Mouse (Mus musculus) neural tube, embryonic 14.5 days (tissue): ENCODE measurements at regions not wholly inside any gene's neighbourhood (a gene's known extent, or its start where the extent isn't known, plus 50 kb on each side); places are given as distances from the start of the nearest gene placed in this dataset.

Experiments used
- ATAC-seq: fragments of 200-750 bp; cut with Nextera tagmentation; 2 replicates; pipeline ENCODE4 v1.8.0; 2017; ENCODE audit warnings: low read depth, mild to moderate bottlenecking, moderate TSS enrichment, moderate library complexity
- H3K27ac ChIP-seq: fragments of 300-500 bp; sonication (generic); 2 replicates; pipeline ENCODE4 v1.5.1; 2014; ENCODE audit warnings: low read depth, mild to moderate bottlenecking, control low read depth, low read length, moderate library complexity, mixed read lengths
- H3K27me3 ChIP-seq: fragments of 300-500 bp; sonication (generic); 2 replicates; pipeline ENCODE4 v1.6.1; 2014; ENCODE audit warnings: low read length; ENCODE audit not compliant: control insufficient read depth, insufficient read depth
- H3K36me3 ChIP-seq: fragments of 300-500 bp; sonication (generic); 2 replicates; pipeline ENCODE4 v1.6.1; 2014; ENCODE audit warnings: low read length, mixed read lengths; ENCODE audit not compliant: control insufficient read depth, insufficient read depth
- H3K4me1 ChIP-seq: fragments of 300-500 bp; sonication (generic); 2 replicates; pipeline ENCODE4 v1.6.1; 2014; ENCODE audit warnings: low read length; ENCODE audit not compliant: control insufficient read depth, insufficient read depth
- H3K4me2 ChIP-seq: fragments of 300-500 bp; sonication (generic); 2 replicates; pipeline ENCODE4 v1.6.1; 2014; ENCODE audit warnings: mild to moderate bottlenecking, low read depth, low read length, control low read depth
- H3K4me3 ChIP-seq: fragments of 300-500 bp; sonication (generic); 2 replicates; pipeline ENCODE4 v1.5.1; 2014; ENCODE audit warnings: low read depth, low read length, control low read depth, mixed read lengths
- H3K9ac ChIP-seq: fragments of 300-500 bp; sonication (generic); replicated peaks from 2 replicates; pipeline ENCODE4 v1.6.1; 2014; ENCODE audit warnings: low read depth, mild to moderate bottlenecking, control low read depth, low read length, mixed read lengths
- H3K9me3 ChIP-seq: fragments of 300-500 bp; sonication (generic); 2 replicates; pipeline ENCODE4 v1.6.1; 2016; ENCODE audit warnings: low read length; ENCODE audit not compliant: control insufficient read depth
- WGBS: fragments of 180-500 bp; shearing (Covaris S2); extraction: QIAGEN DNeasy Blood & Tissue Kit; methylation state at CpG from one replicate; pipeline ENCODE4 v1.1.7; 2014; 5-methylcytosine and 5-hydroxymethylcytosine counted together

- Histone ChIP-seq H3K27ac (no peak overlapping the region), H3K9ac (no peak overlapping the region), H3K4me3 (no peak overlapping the region), H3K4me2 (no peak overlapping the region), H3K27me3 (no peaks in the 10 kb centered on the region), H3K4me1 (no peaks in the 10 kb centered on the region), H3K36me3 (no peaks in the 10 kb centered on the region), H3K9me3 (no peaks in the 10 kb centered on the region)
- 73% methylated on average over 8 of the region's 8 CpGs for WGBS
- ATAC-seq, result no peak
Observed at GRCm38 (mm10) chr4:69781258-69781657, 629.0 kb downstream of the Cdk5rap2 start.

GRCm38 (mm10) chr4:69761841-69762240, 648.4 kb downstream of the Cdk5rap2 start:
- H3K36me3 ChIP-seq, result no peaks in the 10 kb centered on the region
- H3K4me3 ChIP-seq, result no peak overlapping the region
- H3K9ac ChIP-seq, result no peak overlapping the region
- ATAC-seq, result no peak
- no peaks in the 10 kb centered on the region for H3K4me1 ChIP-seq
- H3K27me3 ChIP-seq, result no peaks in the 10 kb centered on the region
- 93% methylated on average over 3 of the region's 3 CpGs for WGBS
- no peak overlapping the region for H3K4me2 ChIP-seq
- no peaks in the 10 kb centered on the region for H3K9me3 ChIP-seq
- no peak overlapping the region for H3K27ac ChIP-seq

DNA sequence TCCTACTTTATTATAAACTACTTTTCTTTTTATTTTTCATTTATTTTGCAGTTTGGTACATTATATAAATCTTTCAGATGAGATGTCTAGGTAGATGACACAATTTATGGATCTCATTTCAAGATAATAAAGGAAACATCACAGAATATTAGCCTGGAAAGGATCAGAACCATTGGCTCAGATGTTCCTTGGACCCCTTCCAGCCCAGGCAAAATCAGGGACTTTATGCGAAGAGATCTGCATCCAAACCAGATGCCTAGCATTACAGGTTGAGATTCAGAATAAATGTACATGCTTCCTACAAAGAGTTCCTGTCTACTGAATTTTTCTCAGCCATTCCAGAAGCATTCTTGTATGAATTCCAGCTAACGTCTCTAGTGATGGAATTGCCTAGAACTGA, 650.6 kb downstream of the Cdk5rap2 start:
- Histone ChIP-seq H3K4me1 (no peaks in the 10 kb centered on the region), H3K4me2 (no peak overlapping the region), H3K9me3 (no peaks in the 10 kb centered on the region), H3K27ac (no peak overlapping the region), H3K9ac (no peak overlapping the region), H3K4me3 (no peak overlapping the region), H3K36me3 (no peaks in the 10 kb centered on the region), H3K27me3 (no peaks in the 10 kb centered on the region)
- ATAC-seq, result no peak
- 76% methylated on average over 2 of the region's 2 CpGs for WGBS

- Histone ChIP-seq H3K36me3 (no peaks in the 10 kb centered on the region), H3K27ac (no peak overlapping the region), H3K9me3 (no peaks in the 10 kb centered on the region), H3K4me2 (no peak overlapping the region), H3K9ac (no peak overlapping the region), H3K4me1 (no peaks in the 10 kb centered on the region), H3K4me3 (no peak overlapping the region), H3K27me3 (no peaks in the 10 kb centered on the region)
- no peak; the same call in 1 of the 2 replicates for ATAC-seq
- 66% methylated on average over 2 of the region's 2 CpGs for WGBS
Observed at GRCm38 (mm10) chr4:69754567-69754966, 655.7 kb downstream of the Cdk5rap2 start.

- H3K27me3 ChIP-seq, result no peaks in the 10 kb centered on the region
- no peak for ATAC-seq
- H3K4me2 ChIP-seq, result no peak overlapping the region
- H3K27ac ChIP-seq, result no peak overlapping the region
- WGBS, result 79% methylated on average over 3 of the region's 3 CpGs
- H3K9ac ChIP-seq, result no peak overlapping the region
- no peaks in the 10 kb centered on the region for H3K4me1 ChIP-seq
- no peaks in the 10 kb centered on the region for H3K9me3 ChIP-seq
- H3K36me3 ChIP-seq, result no peaks in the 10 kb centered on the region
- no peak overlapping the region for H3K4me3 ChIP-seq
Observed at GRCm38 (mm10) chr4:69753086-69753485, 657.2 kb downstream of the Cdk5rap2 start.

DNA sequence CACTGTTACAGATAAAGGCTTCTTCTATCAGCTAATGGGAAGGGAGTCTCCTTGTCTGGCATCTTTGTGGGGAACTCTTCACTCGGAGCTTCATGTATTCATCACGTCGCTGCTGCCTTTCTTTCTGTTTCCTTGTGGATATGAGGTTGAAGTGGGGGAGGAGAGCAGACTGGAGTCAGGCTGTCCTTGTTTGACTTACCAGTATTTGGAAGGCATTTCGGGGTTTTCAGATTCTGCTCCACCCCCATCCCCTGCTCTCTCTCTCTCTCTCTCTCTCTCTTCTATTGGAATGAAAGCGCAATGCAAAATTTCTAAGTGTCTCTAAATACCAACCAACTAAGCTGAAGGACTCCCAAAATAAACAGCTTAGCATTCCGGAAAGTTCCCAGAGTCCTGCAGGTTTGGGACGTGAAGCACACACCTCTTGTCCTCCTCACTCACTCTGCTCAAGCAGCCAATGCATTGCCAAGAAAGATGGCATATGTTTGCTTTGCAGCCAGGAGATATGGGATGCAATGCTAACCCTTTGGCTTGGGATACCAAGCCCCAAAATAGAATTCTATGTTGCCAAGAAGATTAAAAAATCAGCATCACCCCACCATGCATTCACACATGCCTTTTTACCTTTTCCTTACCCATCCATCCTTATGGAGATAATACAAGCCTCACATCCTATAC, 670.3 kb downstream of the Cdk5rap2 start:
- Histone ChIP-seq H3K9me3 (no peaks in the 10 kb centered on the region), H3K9ac (no peak overlapping the region), H3K27me3 (no peaks in the 10 kb centered on the region), H3K36me3 (no peaks in the 10 kb centered on the region), H3K4me2 (no peak overlapping the region), H3K4me3 (no peak overlapping the region), H3K27ac (no peak overlapping the region), H3K4me1 (no peaks in the 10 kb centered on the region)
- ATAC-seq, result no peak
- WGBS, result 87% methylated on average over 7 of the region's 7 CpGs
